Mouse (Mus musculus): ENCODE results near the gene Ctdspl.

GRCm38 (mm10) chr9:119035836-119036235 is 109.6 kb downstream of the Ctdspl start:
- TF ChIP-seq POLR2A (IDR thresholded peaks at IDR 0.05; ENCODE audit: low read depth, low read length) = no peak
- TF ChIP-seq CTCF (IDR thresholded peaks at IDR 0.05; ENCODE audit: borderline replicate concordance, insufficient read depth, low read length) = no peak
